Mouse (Mus musculus) CH12.LX (cell line): ENCODE measurements at regions not wholly inside any gene's neighbourhood (a gene's known extent, or its start where the extent isn't known, plus 50 kb on each side); places are given as distances from the start of the nearest gene placed in this dataset.

Experiments
- DNase-seq: peaks from one replicate; pipeline ENCODE4 v3.0.0-alpha.2; 2013; ENCODE audit errors: extremely low read depth
- H3K27ac ChIP-seq: 2 replicates; pipeline ENCODE4 v1.5.1; 2012; ENCODE audit warnings: low read depth, mild to moderate bottlenecking, control low read depth, moderate library complexity; ENCODE audit not compliant: insufficient read depth
- H3K27me3 ChIP-seq: replicated peaks from 2 replicates; pipeline ENCODE3; 2012; ENCODE audit warnings: inconsistent platforms
- H3K36me3 ChIP-seq, 2 experiments: replicated peaks in 1 of 2; 2 replicates each; pipeline versions ENCODE3 to v1.6.1; 2012; ENCODE audit warnings: inconsistent platforms in 1 of 2, low read length in 1 of 2, mild to moderate bottlenecking in 1 of 2, mixed read lengths in 1 of 2, moderate library complexity in 1 of 2; ENCODE audit not compliant: control insufficient read depth in 1 of 2, insufficient read depth in 1 of 2
- H3K4me1 ChIP-seq, 2 experiments: 2 replicates each; pipeline ENCODE4 v1.6.1; 2012; ENCODE audit warnings: inconsistent platforms in 1 of 2, moderate library complexity in 1 of 2; ENCODE audit not compliant: insufficient read depth in 2 of 2, control insufficient read depth in 1 of 2
- H3K4me2 ChIP-seq: 2 replicates; pipeline ENCODE4 v1.6.1; 2012; ENCODE audit warnings: low read depth, mild to moderate bottlenecking, control low read depth; ENCODE audit not compliant: poor library complexity, insufficient read depth, severe bottlenecking
- H3K4me3 ChIP-seq, 3 experiments: fragments of 150-350 bp in 1 of 3; sonication (generic) in 1 of 3; replicated peaks in 1 of 3; 2 replicates each; pipeline versions ENCODE3 to v1.5.1; 2011 to 2012; ENCODE audit warnings: low read depth in 2 of 3, low read length in 2 of 3, mild to moderate bottlenecking in 2 of 3, moderate library complexity in 2 of 3, control low read depth in 1 of 3, improper control_type of control experiment in 1 of 3, inconsistent platforms in 1 of 3, mixed read lengths in 1 of 3; ENCODE audit not compliant: poor library complexity in 1 of 3
- H3K79me2 ChIP-seq: replicated peaks from 2 replicates; pipeline ENCODE4 v1.6.1; 2012; ENCODE audit warnings: mild to moderate bottlenecking, moderate library complexity; ENCODE audit not compliant: control insufficient read depth, poor library complexity, insufficient read depth, severe bottlenecking; ENCODE audit errors: extremely low read depth
- H3K9ac ChIP-seq: 2 replicates; pipeline ENCODE4 v1.6.1; 2012; ENCODE audit warnings: low read depth, mild to moderate bottlenecking, control low read depth, moderate library complexity; ENCODE audit not compliant: insufficient read depth
- H3K9me3 ChIP-seq: replicated peaks from 2 replicates; pipeline ENCODE3; 2012; ENCODE audit warnings: low read length, inconsistent platforms, mixed read lengths
- BHLHE40 ChIP-seq: IDR thresholded peaks from 2 replicates; pipeline ENCODE4 v1.6.1; 2011; ENCODE audit warnings: mild to moderate bottlenecking, low read depth, low read length, improper control_type of control experiment
- CHD1 ChIP-seq: IDR thresholded peaks from 2 replicates; pipeline ENCODE4 v1.6.1; 2012; ENCODE audit warnings: low read depth, low read length, improper control_type of control experiment, inconsistent platforms
- CHD2 ChIP-seq: IDR thresholded peaks from 2 replicates; pipeline ENCODE4 v1.6.1; 2011; ENCODE audit warnings: low read length, improper control_type of control experiment
- CTCF ChIP-seq, 2 experiments: IDR thresholded peaks in 1 of 2; conservative IDR thresholded peaks in 1 of 2; 2 replicates each; pipeline ENCODE4 v1.5.1; 2011 to 2012; ENCODE audit warnings: low read depth in 2 of 2, low read length in 2 of 2, improper control_type of control experiment in 1 of 2, inconsistent platforms in 1 of 2, mild to moderate bottlenecking in 1 of 2, moderate library complexity in 1 of 2
- ELF1 ChIP-seq: IDR thresholded peaks from 2 replicates; pipeline ENCODE4 v1.6.1; 2014; ENCODE audit warnings: low read depth, mild to moderate bottlenecking, inconsistent platforms, low read length, improper control_type of control experiment
- GABPA ChIP-seq: IDR thresholded peaks from 2 replicates; pipeline ENCODE4 v1.6.1; 2012; ENCODE audit warnings: low read depth, low read length, improper control_type of control experiment, inconsistent platforms; ENCODE audit not compliant: insufficient replicate concordance
- HCFC1 ChIP-seq: IDR thresholded peaks from 2 replicates; pipeline ENCODE4 v1.6.1; 2012; ENCODE audit warnings: low read depth, mild to moderate bottlenecking, inconsistent platforms, low read length, improper control_type of control experiment
- JUN ChIP-seq: IDR thresholded peaks from 2 replicates; pipeline ENCODE4 v1.6.1; 2011; ENCODE audit warnings: low read depth, mild to moderate bottlenecking, low read length, improper control_type of control experiment, moderate library complexity; ENCODE audit not compliant: insufficient read depth
- JUND ChIP-seq: conservative IDR thresholded peaks from 2 replicates; pipeline ENCODE4 v1.6.1; 2011; ENCODE audit warnings: low read depth, low read length, improper control_type of control experiment
- KAT2A ChIP-seq: IDR thresholded peaks from 2 replicates; pipeline ENCODE4 v1.6.1; 2012; ENCODE audit warnings: low read length, improper control_type of control experiment, inconsistent platforms; ENCODE audit not compliant: insufficient replicate concordance
- MAFK ChIP-seq: IDR thresholded peaks from 2 replicates; pipeline ENCODE4 v1.6.1; 2011; ENCODE audit warnings: low read length, improper control_type of control experiment; ENCODE audit not compliant: insufficient replicate concordance
- MAX ChIP-seq: IDR thresholded peaks from 2 replicates; pipeline ENCODE4 v1.6.1; 2011; ENCODE audit warnings: low read length, improper control_type of control experiment
- MAZ ChIP-seq: IDR thresholded peaks from 2 replicates; pipeline ENCODE4 v1.6.1; 2012; ENCODE audit warnings: low read depth, mild to moderate bottlenecking, inconsistent platforms, low read length, improper control_type of control experiment, moderate library complexity
- MXI1 ChIP-seq: IDR thresholded peaks from 2 replicates; pipeline ENCODE4 v1.6.1; 2011; ENCODE audit warnings: mild to moderate bottlenecking, low read depth, low read length, improper control_type of control experiment
- MYC ChIP-seq: IDR thresholded peaks from 2 replicates; pipeline ENCODE4 v1.6.1; 2011; ENCODE audit warnings: low read depth, mild to moderate bottlenecking, improper control_type of control experiment, low read length
- NELFE ChIP-seq: IDR thresholded peaks from 2 replicates; pipeline ENCODE4 v1.6.1; 2011; ENCODE audit warnings: low read depth, low read length, improper control_type of control experiment
- NRF1 ChIP-seq: IDR thresholded peaks from 2 replicates; pipeline ENCODE4 v1.6.1; 2014; ENCODE audit warnings: low read depth, mild to moderate bottlenecking, inconsistent platforms, low read length, improper control_type of control experiment, moderate library complexity
- POLR2A ChIP-seq: IDR thresholded peaks from 2 replicates; pipeline ENCODE4 v1.6.1; 2011; ENCODE audit warnings: low read depth, mild to moderate bottlenecking, improper control_type of control experiment, low read length
- POLR2AphosphoS2 ChIP-seq: IDR thresholded peaks from 2 replicates; pipeline ENCODE4 v1.6.1; 2011; ENCODE audit warnings: low read depth, low read length, improper control_type of control experiment
- RAD21 ChIP-seq: IDR thresholded peaks from 2 replicates; pipeline ENCODE4 v1.6.1; 2011; ENCODE audit warnings: low read depth, mild to moderate bottlenecking, low read length, improper control_type of control experiment, moderate library complexity
- SIN3A ChIP-seq: IDR thresholded peaks from 2 replicates; pipeline ENCODE4 v1.6.1; 2012; ENCODE audit warnings: low read length, improper control_type of control experiment, inconsistent platforms
- TBP ChIP-seq: conservative IDR thresholded peaks from 2 replicates; pipeline ENCODE4 v1.6.1; 2011; ENCODE audit warnings: low read depth, low read length, improper control_type of control experiment
- ZNF384 ChIP-seq: IDR thresholded peaks from 2 replicates; pipeline ENCODE4 v1.6.1; 2012; ENCODE audit warnings: low read depth, low read length, improper control_type of control experiment, inconsistent platforms
- dilution Hi-C: fragments of 300-500 bp; cut with MboI; formaldehyde crosslinking; loops from 2 replicates; pipeline ENCODE4 v1.14.3; 2020; ENCODE audit warnings: low sequenced_read_pairs; ENCODE audit not compliant: extremely low pct_unique_long_range_greater_than_20kb, extremely low pct_ligation_motif_present
- in situ Hi-C: fragments of 300-500 bp; cut with MboI; formaldehyde crosslinking; loops from 3 replicates; pipeline ENCODE4 v1.14.3; 2019; ENCODE audit warnings: low sequenced_read_pairs, low pct_ligation_motif_present, low pct_unique_long_range_greater_than_20kb, mixed read lengths

DNA sequence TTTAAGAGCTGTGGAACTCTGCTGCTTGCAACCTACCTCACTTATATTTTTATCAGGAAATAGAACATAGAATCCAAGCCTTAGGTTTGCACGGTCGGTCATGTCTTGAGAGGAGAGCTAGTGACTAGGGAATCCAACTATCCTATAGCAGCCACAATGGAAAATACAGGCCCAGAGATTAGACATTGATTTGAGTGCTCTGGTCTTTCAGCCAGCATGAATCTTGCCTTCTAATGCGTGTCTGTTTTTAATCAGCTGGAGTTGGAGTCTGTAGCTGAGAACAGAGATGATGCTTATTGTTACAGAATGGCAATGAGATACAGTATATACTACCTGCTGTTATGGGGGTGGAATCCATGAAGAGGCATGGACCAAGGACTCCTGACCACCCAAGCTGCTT lies 93.7 kb downstream of the Fam43a start:
- TF ChIP-seq CTCF (conservative IDR thresholded peaks at IDR 0.05 in 1 of 2, IDR thresholded peaks at IDR 0.05 in 1 of 2; ENCODE audit: low read depth in 2 of 2, low read length in 2 of 2) (no peak), KAT2A (no peak), MAX (no peak), ZNF384 (no peak)
- TF ChIP-seq, all 38 proteins: peak for 0
- no peaks in the 10 kb centered on the region for H3K9me3 ChIP-seq
- H3K4me3 ChIP-seq = no peak overlapping the region
- no peaks in the 10 kb centered on the region for H3K27me3 ChIP-seq
- H3K4me2 ChIP-seq = no peak overlapping the region
- in situ Hi-C loops = no loop called here
- H3K27ac ChIP-seq = no peak overlapping the region
- no peaks in the 10 kb centered on the region for H3K79me2 ChIP-seq
- no peak overlapping the region for H3K9ac ChIP-seq
- no peaks in the 10 kb centered on the region for H3K36me3 ChIP-seq
- dilution Hi-C loops = no loop called here
- peaks cover 28 to 58% of the 10 kb centered on the region in 2 experiments for H3K4me1 ChIP-seq
- DNase-seq = no peak

DNA sequence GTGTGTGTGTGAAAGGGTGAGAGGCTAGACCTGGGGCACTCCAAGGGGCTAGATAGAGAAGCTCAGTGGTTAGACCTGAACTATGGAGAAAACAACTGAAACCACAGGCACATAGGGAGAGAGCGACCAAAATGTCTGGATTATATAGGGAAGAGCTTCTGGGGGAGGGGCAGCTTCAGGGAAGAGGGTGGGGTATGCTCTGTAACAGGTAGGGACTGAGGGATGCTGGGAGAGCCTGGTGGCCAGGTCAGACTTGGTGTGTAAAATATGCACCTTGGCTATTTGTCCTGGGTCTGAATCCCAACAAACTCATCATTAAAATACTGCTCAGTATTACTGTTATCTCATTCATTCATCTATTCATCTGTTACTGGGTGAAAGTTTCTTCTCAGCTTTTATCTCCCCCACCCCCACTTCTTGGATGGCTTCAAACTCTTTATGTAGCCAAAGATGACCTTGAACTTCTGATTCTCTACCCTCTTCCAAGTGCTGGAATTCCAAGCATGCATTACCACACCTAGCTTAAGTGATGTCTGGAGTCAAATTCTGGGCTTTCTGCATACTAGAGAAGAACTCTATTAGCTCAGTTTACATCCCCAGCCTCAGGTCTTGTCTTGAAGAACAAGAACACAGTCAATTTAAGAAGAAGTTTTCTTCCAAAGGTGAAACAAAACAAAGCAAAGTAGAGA lies 94.5 kb downstream of the Fam43a start:
- in situ Hi-C loops = no loop called here
- no peak for DNase-seq

GRCm38 (mm10) chr16:30695691-30696090 lies 96.2 kb downstream of the Fam43a start:
- Histone ChIP-seq H3K79me2 (no peaks in the 10 kb centered on the region), H3K9me3 (no peaks in the 10 kb centered on the region)
- in situ Hi-C loops = no loop called here

More for the DNA sequence above, 94.5 kb downstream of the Fam43a start:
- Histone ChIP-seq H3K27me3 (no peaks in the 10 kb centered on the region), H3K4me3 (no peak overlapping the region), H3K27ac (no peak overlapping the region), H3K9ac (no peak overlapping the region), H3K4me2 (no peak overlapping the region), H3K9me3 (no peaks in the 10 kb centered on the region), H3K36me3 (no peaks in the 10 kb centered on the region), H3K79me2 (no peaks in the 10 kb centered on the region), H3K4me1 (peaks cover 28 to 55% of the 10 kb centered on the region in 2 experiments)
- TF ChIP-seq TBP = no peak
- TF ChIP-seq JUND = no peak
- no peak for TF ChIP-seq NELFE
- no peak for TF ChIP-seq HCFC1
- no peak for TF ChIP-seq MAZ
- TF ChIP-seq MAX = no peak
- TF ChIP-seq ELF1 = no peak
- dilution Hi-C loops = no loop called here

More at GRCm38 (mm10) chr16:30695691-30696090, 96.2 kb downstream of the Fam43a start:
- peaks cover 22 to 43% of the 10 kb centered on the region in 2 experiments for H3K4me1 ChIP-seq
- no peak overlapping the region for H3K27ac ChIP-seq
- dilution Hi-C loops = no loop called here
- H3K9ac ChIP-seq = no peak overlapping the region
- H3K4me3 ChIP-seq = no peak overlapping the region
- TF ChIP-seq MAFK (no peak), NRF1 (no peak), CHD1 (no peak), MXI1 (no peak), JUN (no peak), CHD2 (no peak), MYC (no peak), RAD21 (no peak), NELFE (no peak), BHLHE40 (no peak), GABPA (no peak), TBP (no peak), CTCF (conservative IDR thresholded peaks at IDR 0.05 in 1 of 2, IDR thresholded peaks at IDR 0.05 in 1 of 2; ENCODE audit: low read depth in 2 of 2, low read length in 2 of 2) (no peak), SIN3A (no peak), MAX (no peak), POLR2AphosphoS2 (no peak), HCFC1 (no peak), POLR2A (no peak), KAT2A (no peak)
- H3K4me2 ChIP-seq = no peak overlapping the region
- DNase-seq = no peak
- no peaks in the 10 kb centered on the region for H3K27me3 ChIP-seq
- no peaks in the 10 kb centered on the region for H3K36me3 ChIP-seq
